ENCODE assay signal across 9 mouse cellular contexts in the genomic region with DNA sequence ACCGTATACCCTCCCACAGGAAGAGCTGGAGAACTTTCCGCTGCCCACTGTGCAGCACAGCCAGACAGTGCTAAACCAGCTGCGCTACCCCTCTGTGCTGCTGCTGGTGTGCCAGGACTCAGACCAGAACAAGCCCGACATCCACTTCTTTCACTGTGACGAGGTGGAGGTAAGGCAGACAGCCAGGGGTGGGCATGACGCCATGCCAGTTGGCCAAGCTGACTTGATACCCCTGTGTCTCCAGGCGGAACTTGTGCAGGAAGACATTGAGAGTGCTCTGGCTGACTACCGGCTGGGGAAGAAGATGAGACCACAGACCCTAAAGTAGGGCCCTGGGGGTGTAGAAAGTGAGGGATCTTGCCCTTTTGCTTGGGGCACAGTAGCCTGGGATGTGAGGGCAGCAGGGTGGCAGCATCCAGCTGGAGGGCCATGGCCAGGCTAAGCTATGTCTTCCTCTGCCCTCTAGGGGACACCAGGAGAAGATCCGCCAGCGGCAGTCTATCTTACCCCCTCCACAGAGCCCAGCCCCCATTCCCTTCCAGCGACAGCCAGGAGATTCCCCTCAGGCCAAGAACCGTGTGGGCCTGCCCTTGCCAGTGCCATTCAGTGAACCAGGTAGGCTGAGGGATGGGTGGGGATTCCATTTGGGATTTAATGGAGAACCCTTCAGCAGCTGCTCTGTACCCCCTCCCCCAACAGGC. TPM values are rescaled to one million over a fixed set of nuclear protein-coding genes. Genes with fewer than 3 reads are reported as not detected.
DNase-seq lines count a peak whose midpoint lies in the region; ATAC-seq and TF ChIP-seq lines count a peak whose summit lies in the region.
"Had no signal": no experiment of that assay in that cellular context is flagged by ENCODE, and none has a peak within 500 bp of the region (broad histone marks: within the 10 kb centered on the region; RNA-seq: fewer than 3 reads in every experiment).

No protein-coding gene starts in this region.

- no peaks in the 10 kb centered on the region for H3K79me2 ChIP-seq in heart, adult 2 months (replicated peaks; ENCODE audit: control insufficient read depth, insufficient read depth, low read length)

- TF ChIP-seq POLR2A in heart, adult 2 months (IDR thresholded peaks at IDR 0.05; ENCODE audit: insufficient read depth, low read depth, low read length) = no peak

- no peak overlapping the region for H3K27ac ChIP-seq in heart, adult 2 months
- H3K27ac ChIP-seq in neural tube, embryonic 11.5 days (ENCODE audit: low read depth, low read length) = no peak overlapping the region
- peak overlapping the region; percentile 43; the same call in 1 of the 2 replicates for H3K27ac ChIP-seq in midbrain, postnatal 0 days (ENCODE audit: low read depth, low read length)
- H3K27ac ChIP-seq: neural tube, embryonic 13.5 days had no signal

- H3K4me1 ChIP-seq in heart, adult 2 months (ENCODE audit: control insufficient read depth, insufficient read depth, low read length) = no peaks in the 10 kb centered on the region
- no peaks in the 10 kb centered on the region for H3K4me1 ChIP-seq in neural tube, embryonic 11.5 days (ENCODE audit: control insufficient read depth, insufficient read depth, low read length)
- H3K4me1 ChIP-seq in midbrain, postnatal 0 days (ENCODE audit: insufficient read depth, low read length) = peaks cover 6% of the 10 kb centered on the region; the same call in 1 of the 2 replicates

- no peaks in the 10 kb centered on the region for H3K9me3 ChIP-seq in neural tube, embryonic 11.5 days (ENCODE audit: control insufficient read depth, low read length)
- H3K9me3 ChIP-seq in midbrain, postnatal 0 days (ENCODE audit: low read length) = no peaks in the 10 kb centered on the region
- H3K9me3 ChIP-seq: neural tube, embryonic 13.5 days had no signal

- H3K9ac ChIP-seq in heart, adult 2 months (ENCODE audit: low read depth, low read length) = no peak overlapping the region
- no peak overlapping the region for H3K9ac ChIP-seq in neural tube, embryonic 11.5 days (ENCODE audit: low read length)
- no peak overlapping the region for H3K9ac ChIP-seq in midbrain, postnatal 0 days (replicated peaks; ENCODE audit: low read length, poor library complexity, severe bottlenecking)
- H3K9ac ChIP-seq: neural tube, embryonic 13.5 days had no signal

- no peak for ATAC-seq in neural tube, embryonic 11.5 days (ENCODE audit: insufficient read depth, low FRiP score, low TSS enrichment)
- ATAC-seq in granulocyte monocyte progenitor cell, adult 5-6 weeks (replicated peaks; ENCODE audit: poor library complexity, severe bottlenecking) = peak; percentile 41; the same call in 1 of the 2 replicates
- ATAC-seq in midbrain, postnatal 0 days (ENCODE audit: low FRiP score) = no peak
- ATAC-seq in monocyte, adult 5-6 weeks (replicated peaks; ENCODE audit: insufficient number of reproducible peaks, low FRiP score, low TSS enrichment, poor library complexity, severe bottlenecking) = no peak

- peak; percentile 31 for TF ChIP-seq CTCF in heart, adult 2 months (IDR thresholded peaks at IDR 0.05)
- TF ChIP-seq CTCF in midbrain, postnatal 0 days (IDR thresholded peaks at IDR 0.05) = peak; percentile 38

- intact Hi-C loops in heart, adult 2 months (cut with DNase I) = no loop called here

- peaks cover 2% of the 10 kb centered on the region for H3K27me3 ChIP-seq in heart, adult 2 months (ENCODE audit: control insufficient read depth, insufficient read depth, low read length)
- H3K27me3 ChIP-seq in neural tube, embryonic 11.5 days (ENCODE audit: control insufficient read depth, insufficient read depth, low read length) = no peaks in the 10 kb centered on the region
- H3K27me3 ChIP-seq in midbrain, postnatal 0 days (ENCODE audit: insufficient read depth, low read length) = no peaks in the 10 kb centered on the region

- TF ChIP-seq EP300 in heart, adult 2 months (IDR thresholded peaks at IDR 0.05; ENCODE audit: insufficient read depth, low read depth, low read length) = no peak

- no peak for DNase-seq in heart, adult 2 months
- DNase-seq in heart, adult 8-10 months (ENCODE audit: low spot score) = no peak
- DNase-seq in neural tube, embryonic 11.5 days (ENCODE audit: low spot score) = peak; percentile 26
- DNase-seq in neural tube, embryonic 10.5 days (ENCODE audit: extremely low spot score, low spot score) = no peak
- DNase-seq in midbrain, postnatal 0 days (ENCODE audit: low spot score) = peak; percentile 39
- DNase-seq in thymus, postnatal 0 days (ENCODE audit: low spot score) = no peak

- no peaks in the 10 kb centered on the region for H3K36me3 ChIP-seq in heart, adult 2 months (ENCODE audit: control insufficient read depth, insufficient read depth, low read length)
- H3K36me3 ChIP-seq in neural tube, embryonic 11.5 days (ENCODE audit: control insufficient read depth, insufficient read depth, low read length) = no peaks in the 10 kb centered on the region
- H3K36me3 ChIP-seq in midbrain, postnatal 0 days (ENCODE audit: insufficient read depth, low read length) = no peaks in the 10 kb centered on the region
- H3K36me3 ChIP-seq: neural tube, embryonic 13.5 days had no signal

- no peak overlapping the region for H3K4me3 ChIP-seq in heart, adult 2 months
- no peak overlapping the region for H3K4me3 ChIP-seq in neural tube, embryonic 11.5 days (ENCODE audit: low read depth, low read length)
- no peak overlapping the region for H3K4me3 ChIP-seq in midbrain, postnatal 0 days (ENCODE audit: low read depth, low read length)
- H3K4me3 ChIP-seq: neural tube, embryonic 13.5 days had no signal

- H3K4me2 ChIP-seq in neural tube, embryonic 11.5 days (ENCODE audit: low read depth) = no peak overlapping the region
- no peak overlapping the region for H3K4me2 ChIP-seq in midbrain, postnatal 0 days (ENCODE audit: low read depth, low read length, poor library complexity, severe bottlenecking)
- H3K4me2 ChIP-seq: neural tube, embryonic 13.5 days had no signal

- 57% methylated on average over 12 of the region's 12 CpGs for WGBS in heart, adult 2 months
- WGBS in neural tube, embryonic 11.5 days = 61% methylated on average over 12 of the region's 12 CpGs
- 56% methylated on average over 12 of the region's 12 CpGs for WGBS in midbrain, postnatal 0 days

RNA-seq across cellular contexts. Expression of a gene that starts 17.1 kb away (rescaled TPM):
- 1 to 10 TPM; 3.8 to 4.3 TPM for total RNA-seq in heart, adult 2 months (2021)
- polyA plus RNA-seq in heart, adult 2 months (2012; rRNA removed) = 5.8 and 8.9 TPM in 2 replicates
- total RNA-seq in heart, adult 8-10 months (2022) = 1 to 10 TPM; 3.7 to 5.0 (median 3.9) TPM
- polyA plus RNA-seq in neural tube, embryonic 11.5 days (2014; fragmentation: Nextera tagmentation; extraction: Ambion mirVana) = 2.2 TPM in 2 replicates
- 0.11 TPM in 1 of 2 replicates, not detected in the other for total RNA-seq in granulocyte monocyte progenitor cell, adult 5-6 weeks (2014; fragmentation: Nextera tagmentation)
- not detected in 2 replicates for total RNA-seq in granulocyte monocyte progenitor cell, adult 5-6 weeks (2017)
- 2.4 and 3.1 TPM in 2 replicates for total RNA-seq in midbrain, postnatal 0 days (2014; rRNA removed)
- polyA plus RNA-seq in midbrain, postnatal 0 days (2015; fragmentation: Nextera tagmentation; extraction: Ambion mirVana) = 0.48 and 0.74 TPM in 2 replicates
- polyA plus RNA-seq in thymus, postnatal 0 days (2015; fragmentation: Nextera tagmentation; extraction: Ambion mirVana) = 8.1 and 10.4 TPM in 2 replicates
- total RNA-seq in monocyte, adult 5-6 weeks (2017) = not detected in 3 replicates

RNA-seq across cellular contexts. Expression of a gene that starts 28.2 kb away (rescaled TPM):
- 10 to 100 TPM; 13.5 to 14.9 TPM for total RNA-seq in heart, adult 2 months (2021)
- 28.9 and 34.5 TPM in 2 replicates for polyA plus RNA-seq in heart, adult 2 months (2012; rRNA removed)
- total RNA-seq in heart, adult 8-10 months (2022) = 10 to 100 TPM; 13.7 to 16.6 (median 15.5) TPM
- 29.3 and 32.6 TPM in 2 replicates for polyA plus RNA-seq in neural tube, embryonic 11.5 days (2014; fragmentation: Nextera tagmentation; extraction: Ambion mirVana)
- 6.0 and 13.2 TPM in 2 replicates for total RNA-seq in granulocyte monocyte progenitor cell, adult 5-6 weeks (2014; fragmentation: Nextera tagmentation)
- 4.5 and 8.7 TPM in 2 replicates for total RNA-seq in granulocyte monocyte progenitor cell, adult 5-6 weeks (2017)
- 25.8 and 29.1 TPM in 2 replicates for total RNA-seq in midbrain, postnatal 0 days (2014; rRNA removed)
- polyA plus RNA-seq in midbrain, postnatal 0 days (2015; fragmentation: Nextera tagmentation; extraction: Ambion mirVana) = 31.5 and 34.5 TPM in 2 replicates
- polyA plus RNA-seq in thymus, postnatal 0 days (2015; fragmentation: Nextera tagmentation; extraction: Ambion mirVana) = 43.0 and 45.6 TPM in 2 replicates
- 2.8 to 16.3 TPM (median 7.1 TPM) in 3 replicates for total RNA-seq in monocyte, adult 5-6 weeks (2017)

RNA-seq across cellular contexts. Expression of a gene that starts 28.3 kb away (rescaled TPM):
- 10 to 100 TPM; 10.8 to 13.5 TPM for total RNA-seq in heart, adult 2 months (2021)
- 9.7 and 9.8 TPM in 2 replicates for polyA plus RNA-seq in heart, adult 2 months (2012; rRNA removed)
- 10 to 100 TPM; 10.8 to 14.7 (median 12.7) TPM for total RNA-seq in heart, adult 8-10 months (2022)
- polyA plus RNA-seq in neural tube, embryonic 11.5 days (2014; fragmentation: Nextera tagmentation; extraction: Ambion mirVana) = 72.3 and 90.1 TPM in 2 replicates
- 43.3 and 52.4 TPM in 2 replicates for total RNA-seq in granulocyte monocyte progenitor cell, adult 5-6 weeks (2014; fragmentation: Nextera tagmentation)
- total RNA-seq in granulocyte monocyte progenitor cell, adult 5-6 weeks (2017) = 6.3 and 21.4 TPM in 2 replicates
- total RNA-seq in midbrain, postnatal 0 days (2014; rRNA removed) = 246 and 289 TPM in 2 replicates
- polyA plus RNA-seq in midbrain, postnatal 0 days (2015; fragmentation: Nextera tagmentation; extraction: Ambion mirVana) = 291 and 306 TPM in 2 replicates
- 25.6 and 27.6 TPM in 2 replicates for polyA plus RNA-seq in thymus, postnatal 0 days (2015; fragmentation: Nextera tagmentation; extraction: Ambion mirVana)
- total RNA-seq in monocyte, adult 5-6 weeks (2017) = 10.2 to 21.2 TPM (median 16.0 TPM) in 3 replicates

RNA-seq across cellular contexts. Expression of a gene that starts 36.2 kb away (rescaled TPM):
- total RNA-seq in heart, adult 2 months (2021) = 100 to 1,000 TPM; 110 to 116 TPM
- 132 and 135 TPM in 2 replicates for polyA plus RNA-seq in heart, adult 2 months (2012; rRNA removed)
- 100 to 1,000 TPM; 107 to 115 (median 110) TPM for total RNA-seq in heart, adult 8-10 months (2022)
- 359 and 371 TPM in 2 replicates for polyA plus RNA-seq in neural tube, embryonic 11.5 days (2014; fragmentation: Nextera tagmentation; extraction: Ambion mirVana)
- 289 and 344 TPM in 2 replicates for total RNA-seq in granulocyte monocyte progenitor cell, adult 5-6 weeks (2014; fragmentation: Nextera tagmentation)
- total RNA-seq in granulocyte monocyte progenitor cell, adult 5-6 weeks (2017) = 559 and 668 TPM in 2 replicates
- 166 and 175 TPM in 2 replicates for total RNA-seq in midbrain, postnatal 0 days (2014; rRNA removed)
- 245 and 255 TPM in 2 replicates for polyA plus RNA-seq in midbrain, postnatal 0 days (2015; fragmentation: Nextera tagmentation; extraction: Ambion mirVana)
- 379 and 423 TPM in 2 replicates for polyA plus RNA-seq in thymus, postnatal 0 days (2015; fragmentation: Nextera tagmentation; extraction: Ambion mirVana)
- total RNA-seq in monocyte, adult 5-6 weeks (2017) = 548 to 1,201 TPM (median 1,116 TPM) in 3 replicates

RNA-seq across cellular contexts. Expression of a gene that starts 58.2 kb away (rescaled TPM):
- total RNA-seq in heart, adult 2 months (2021) = 10 to 100 TPM; 13.4 to 14.9 TPM
- polyA plus RNA-seq in heart, adult 2 months (2012; rRNA removed) = 23.4 and 29.5 TPM in 2 replicates
- 10 to 100 TPM; 13.3 to 16.0 (median 14.8) TPM for total RNA-seq in heart, adult 8-10 months (2022)
- 44.1 and 46.0 TPM in 2 replicates for polyA plus RNA-seq in neural tube, embryonic 11.5 days (2014; fragmentation: Nextera tagmentation; extraction: Ambion mirVana)
- total RNA-seq in granulocyte monocyte progenitor cell, adult 5-6 weeks (2014; fragmentation: Nextera tagmentation) = 19.7 and 41.9 TPM in 2 replicates
- 10.8 and 15.6 TPM in 2 replicates for total RNA-seq in granulocyte monocyte progenitor cell, adult 5-6 weeks (2017)
- 72.0 and 72.9 TPM in 2 replicates for total RNA-seq in midbrain, postnatal 0 days (2014; rRNA removed)
- polyA plus RNA-seq in midbrain, postnatal 0 days (2015; fragmentation: Nextera tagmentation; extraction: Ambion mirVana) = 47.7 and 48.9 TPM in 2 replicates
- 52.1 and 53.8 TPM in 2 replicates for polyA plus RNA-seq in thymus, postnatal 0 days (2015; fragmentation: Nextera tagmentation; extraction: Ambion mirVana)
- total RNA-seq in monocyte, adult 5-6 weeks (2017) = 11.4 to 15.3 TPM (median 14.6 TPM) in 3 replicates

Comparison
In these comparisons a context has a peak if more than half of its experiments do, and no peak if none do; other contexts are left out.
1. DNase-seq: peak in neural tube, embryonic 11.5 days (single experiment) and midbrain, postnatal 0 days (single experiment); none in heart, adult 2 months (0 of 2), heart, adult 8-10 months (single experiment), neural tube, embryonic 10.5 days (single experiment) and thymus, postnatal 0 days (single experiment).